Mouse (Mus musculus): ENCODE results near the gene Gm21693. TPM values are rescaled to one million over a fixed set of nuclear protein-coding genes. Genes with fewer than 3 reads are reported as not detected.

Gm21693 gene
- not detected in 2 replicates for polyA plus RNA-seq (2012; rRNA removed)

GRCm38 (mm10) chrY:3345229-3345628 lies at the start of gene Gm21693:
Gene Gm21693 (minus strand): TSS chrY:3345329.

GRCm38 (mm10) chrY:3306349-3306748 lies 38.8 kb downstream of the Gm21693 start, which contains the start of gene Gm21677:
Gene Gm21677 (minus strand): TSS chrY:3306449.

Other genes with a start within 250 kb of the Gm21693 start
- gene Gm21677, start 38.9 kb downstream of the Gm21693 start, polyA plus RNA-seq (2012; rRNA removed) = not detected in 2 replicates
- gene Gm21704, start 64.8 kb upstream of the Gm21693 start, polyA plus RNA-seq (2012; rRNA removed) = not detected in 2 replicates
- gene Gm21708, start 64.8 kb upstream of the Gm21693 start, polyA plus RNA-seq (2012; rRNA removed) = not detected in 2 replicates